Mouse (Mus musculus) liver, adult 2 months (tissue): ENCODE measurements around the gene Anapc15.

ENCODE experiments used
- CTCF ChIP-seq: fragments of 200-500 bp; IDR thresholded peaks from 2 replicates; pipeline ENCODE4 v1.5.1; 2011; ENCODE audit warnings: low read depth, low read length, control low read depth
- POLR2A ChIP-seq: fragments of 200-500 bp; IDR thresholded peaks from 2 replicates; pipeline ENCODE4 v1.6.1; 2011; ENCODE audit warnings: low read length, control low read depth; ENCODE audit not compliant: insufficient read depth; ENCODE audit errors: extremely low read depth

GRCm38 (mm10) chr7:101888460-101888859 is 24.9 kb downstream of the Anapc15 start:
- TF ChIP-seq CTCF (no peak), POLR2A (no peak)
